Mouse (Mus musculus) cerebellum, adult 9-10 months (tissue): ENCODE results near the gene Tnfsf9.

Experiments
- DNase-seq: peaks from one replicate; pipeline ENCODE4 v3.0.0; 2022

Tnfsf9 gene

DNA sequence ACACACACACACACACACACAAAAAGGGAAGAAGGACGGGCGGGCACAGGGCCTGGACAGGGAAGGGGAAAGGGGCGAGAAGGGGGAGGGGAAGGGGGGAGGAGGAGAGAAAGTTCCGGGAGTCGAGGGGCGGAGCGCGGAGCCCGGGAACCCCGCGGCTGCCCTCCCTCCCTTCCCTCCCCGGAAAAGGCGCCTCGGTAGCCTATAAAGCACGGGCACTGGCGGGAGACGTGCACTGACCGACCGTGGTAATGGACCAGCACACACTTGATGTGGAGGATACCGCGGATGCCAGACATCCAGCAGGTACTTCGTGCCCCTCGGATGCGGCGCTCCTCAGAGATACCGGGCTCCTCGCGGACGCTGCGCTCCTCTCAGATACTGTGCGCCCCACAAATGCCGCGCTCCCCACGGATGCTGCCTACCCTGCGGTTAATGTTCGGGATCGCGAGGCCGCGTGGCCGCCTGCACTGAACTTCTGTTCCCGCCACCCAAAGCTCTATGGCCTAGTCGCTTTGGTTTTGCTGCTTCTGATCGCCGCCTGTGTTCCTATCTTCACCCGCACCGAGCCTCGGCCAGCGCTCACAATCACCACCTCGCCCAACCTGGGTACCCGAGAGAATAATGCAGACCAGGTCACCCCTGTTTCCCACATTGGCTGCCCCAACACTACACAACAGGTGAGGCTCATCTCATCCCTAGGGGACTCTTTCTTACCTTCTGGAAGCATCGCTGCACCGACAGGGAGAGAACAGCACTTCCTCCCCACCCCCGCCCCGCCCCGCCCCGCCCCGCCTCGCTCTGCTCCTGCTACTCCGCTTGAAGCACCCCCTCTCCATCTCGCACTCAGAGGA, at the start of gene Tnfsf9:
Gene Tnfsf9, plus strand, starts transcription at position 145 of the 854 bp plus-strand sequence.
- DNase-seq, result peak; percentile 51

DNA sequence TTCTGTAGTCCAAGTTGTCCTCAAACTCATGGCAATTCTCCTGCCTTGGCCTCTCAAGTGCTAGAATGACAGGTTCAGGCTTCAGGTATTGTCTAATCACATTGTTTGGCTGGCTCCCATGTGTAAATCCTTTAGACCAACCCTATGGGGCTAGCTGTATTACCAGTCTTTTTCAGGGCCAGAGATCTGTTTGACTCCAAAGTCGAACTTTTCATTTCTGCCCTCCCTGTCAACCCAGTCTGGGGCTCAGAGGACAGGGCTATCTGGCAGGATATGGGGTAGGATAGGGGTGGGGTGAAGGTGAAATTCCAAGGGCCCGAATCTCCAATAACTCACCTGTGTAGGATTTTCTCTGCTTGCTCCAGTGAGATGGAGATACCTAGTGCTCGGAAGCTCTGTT, 48.9 kb upstream of the Tnfsf9 start:
- DNase-seq, result no peak

DNA sequence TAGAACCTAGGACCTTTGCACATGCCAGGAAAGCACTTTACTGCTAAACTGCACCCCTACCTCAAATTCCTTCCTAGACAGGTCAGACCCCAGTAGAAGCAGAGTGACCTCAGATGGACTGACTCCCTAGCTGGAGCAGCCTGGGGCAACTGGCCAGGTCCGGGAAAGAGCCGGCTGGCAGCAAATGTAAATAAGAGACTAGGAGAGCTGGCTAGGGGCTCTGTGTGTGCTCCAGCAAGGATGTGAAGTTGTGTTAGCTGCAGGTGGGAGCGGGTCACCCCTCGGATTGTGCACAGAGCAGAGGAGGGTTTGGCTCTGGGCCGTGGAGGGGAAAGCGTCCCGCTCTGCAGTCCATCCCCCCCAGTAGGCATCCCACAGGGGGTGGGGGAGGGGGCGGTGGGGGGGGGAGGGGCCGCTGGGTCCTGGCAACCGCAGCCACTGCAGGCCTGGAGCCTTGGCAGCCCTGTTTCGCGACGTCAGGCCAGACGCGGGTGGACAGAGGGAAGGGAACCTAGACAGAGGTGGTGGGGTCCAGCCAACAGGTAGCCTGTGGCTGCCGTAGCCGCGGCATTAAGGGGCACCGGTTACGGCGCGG, 46.1 kb upstream of the Tnfsf9 start, which contains the start of gene Crb3:
Gene Crb3, plus strand, starts transcription at position 215 of the 595 bp plus-strand sequence.
- DNase-seq, result peak; percentile 77

DNA sequence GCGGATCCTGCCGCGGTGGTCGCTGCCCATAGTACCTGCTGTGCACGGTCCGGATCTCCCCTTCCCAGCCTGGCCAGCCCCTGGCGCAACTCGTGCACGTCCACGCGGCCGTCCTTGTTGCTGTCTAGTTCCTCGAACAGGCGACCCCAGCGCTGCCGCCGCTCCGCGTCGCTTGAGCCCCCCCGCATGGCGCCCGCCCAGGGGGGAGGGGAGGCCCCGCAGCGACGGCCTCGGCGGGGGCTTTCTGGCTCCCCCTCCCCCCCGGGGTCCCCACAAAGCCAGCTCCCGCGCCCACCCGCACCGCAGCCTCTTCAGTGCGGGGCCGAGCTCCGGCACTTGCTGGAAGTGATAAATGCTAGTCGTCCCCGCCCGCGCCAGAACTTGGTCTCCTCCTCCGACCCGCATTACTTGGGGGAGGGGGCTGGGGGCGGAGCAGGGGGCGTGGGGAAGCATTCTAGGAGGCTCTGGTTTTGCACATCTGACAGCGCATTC, 45.6 kb upstream of the Tnfsf9 start, which contains the start of gene Slc25a23:
Gene Slc25a23, minus strand, starts transcription at position 378 of the 492 bp plus-strand sequence.
- DNase-seq, result peak; percentile 84

DNA sequence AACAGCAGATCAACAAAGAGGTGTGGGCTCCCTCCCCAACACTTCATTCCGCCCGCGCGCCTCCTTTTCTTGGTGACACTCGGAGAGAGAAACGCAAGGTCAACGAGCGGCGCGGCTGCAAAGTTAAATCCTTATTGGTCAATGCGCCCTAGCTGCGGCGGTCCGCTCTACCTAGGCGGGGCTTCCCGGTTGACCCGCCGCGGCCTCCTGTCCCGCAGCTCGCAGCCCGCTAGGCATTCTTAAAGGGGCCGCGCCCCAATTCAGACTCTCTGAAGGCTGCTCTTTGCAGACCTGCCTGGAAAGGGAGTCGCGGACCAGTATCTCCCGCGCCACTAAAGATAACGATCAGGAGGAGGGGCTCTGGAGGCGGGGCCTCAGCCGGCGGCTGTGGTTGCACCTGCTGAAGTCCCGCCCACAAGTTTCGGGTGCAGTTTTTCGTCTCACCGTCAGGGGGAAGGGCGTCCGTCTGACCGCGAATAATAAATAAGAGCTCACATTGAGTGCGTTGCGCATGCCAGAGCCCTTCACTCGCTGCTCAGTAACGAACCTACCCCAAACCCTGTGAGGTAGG, 44.8 kb upstream of the Tnfsf9 start:
- peak; percentile 99 for DNase-seq

DNA sequence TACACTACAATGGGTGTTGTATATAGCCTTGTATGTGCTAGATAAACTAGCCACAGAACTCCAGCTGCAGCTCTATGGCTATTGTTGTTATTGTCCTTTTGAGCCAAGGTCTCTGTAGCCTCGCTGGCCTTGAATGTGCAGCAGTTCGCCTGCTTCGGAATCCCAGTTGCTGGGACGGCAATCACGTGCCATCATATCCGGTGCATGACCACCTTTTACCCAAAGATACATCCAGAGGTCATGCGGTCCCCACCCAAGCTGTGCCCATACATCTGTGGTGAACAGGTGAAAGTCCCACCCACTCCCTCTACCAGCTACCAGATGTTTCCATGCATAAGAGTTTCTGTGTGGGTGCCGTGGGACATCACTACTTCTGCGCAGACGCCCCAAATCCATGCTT, 44.1 kb upstream of the Tnfsf9 start:
- DNase-seq, result peak; percentile 74

DNA sequence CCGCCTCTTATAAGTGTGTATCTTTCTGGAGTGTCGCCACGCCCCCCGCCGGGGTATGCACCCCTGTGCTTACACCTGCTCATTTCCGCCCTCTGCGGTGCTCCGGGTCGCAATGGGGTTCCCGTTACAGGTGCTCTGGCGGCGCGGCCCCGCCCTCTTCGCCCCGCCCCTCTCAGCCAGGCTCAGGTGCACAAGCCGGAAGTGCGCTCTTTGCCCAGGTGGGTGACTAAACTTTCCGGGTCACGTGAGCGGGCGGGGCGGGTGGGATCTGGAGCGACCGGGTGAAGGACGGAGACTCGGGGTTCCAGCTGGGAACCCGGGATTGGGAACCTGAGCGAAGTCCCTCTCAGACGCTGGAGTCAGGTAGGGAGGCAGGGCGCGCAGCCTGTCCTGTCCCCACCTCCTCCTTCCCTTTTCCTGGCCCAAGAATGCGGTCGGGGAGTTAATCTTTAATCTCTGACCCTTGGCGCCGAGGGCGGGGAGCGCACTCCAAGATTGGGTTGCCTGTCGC, 43.1 kb upstream of the Tnfsf9 start:
- DNase-seq, result peak; percentile 52

DNA sequence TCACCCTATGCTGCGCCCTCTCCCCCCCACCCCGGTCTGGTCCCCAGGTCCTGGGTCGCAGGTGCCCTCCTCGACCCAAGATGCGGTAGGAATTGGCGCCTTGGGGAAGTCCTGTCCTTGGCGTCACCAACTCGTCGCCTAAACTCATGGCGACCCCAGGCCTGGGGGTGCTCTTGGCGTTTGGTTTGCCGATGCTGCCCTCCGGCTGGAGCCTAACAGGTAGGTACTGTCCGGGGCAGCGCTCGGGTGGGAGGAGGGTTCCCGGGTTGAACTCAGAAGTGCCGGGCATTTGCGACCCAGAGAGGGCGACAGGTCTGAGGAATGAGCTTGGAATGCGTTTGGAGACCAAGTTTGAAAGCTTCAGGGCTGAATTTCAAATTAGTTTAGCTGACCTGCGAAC, 42.6 kb upstream of the Tnfsf9 start:
- DNase-seq, result peak; percentile 49

DNA sequence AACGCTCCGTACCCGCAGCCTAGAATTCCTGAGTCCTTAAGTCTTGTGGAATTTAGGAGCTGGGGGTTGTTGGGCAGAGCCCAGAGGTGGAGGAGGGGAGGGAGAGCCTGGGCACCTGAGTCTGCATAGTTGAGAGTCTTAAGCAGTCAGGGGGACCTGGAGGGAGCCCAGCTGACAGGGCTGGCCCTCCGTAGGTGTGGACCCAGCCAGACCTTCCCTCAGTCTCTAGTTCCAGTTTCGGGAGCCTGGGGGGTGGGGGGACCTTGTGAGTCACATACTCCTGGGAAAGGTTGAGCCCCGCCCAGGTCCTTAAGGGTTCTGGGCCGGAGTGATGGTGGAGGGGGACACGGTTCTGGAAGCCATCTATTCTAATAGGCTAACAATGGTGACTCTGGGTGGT, 42.1 kb upstream of the Tnfsf9 start:
- DNase-seq, result peak; percentile 42

DNA sequence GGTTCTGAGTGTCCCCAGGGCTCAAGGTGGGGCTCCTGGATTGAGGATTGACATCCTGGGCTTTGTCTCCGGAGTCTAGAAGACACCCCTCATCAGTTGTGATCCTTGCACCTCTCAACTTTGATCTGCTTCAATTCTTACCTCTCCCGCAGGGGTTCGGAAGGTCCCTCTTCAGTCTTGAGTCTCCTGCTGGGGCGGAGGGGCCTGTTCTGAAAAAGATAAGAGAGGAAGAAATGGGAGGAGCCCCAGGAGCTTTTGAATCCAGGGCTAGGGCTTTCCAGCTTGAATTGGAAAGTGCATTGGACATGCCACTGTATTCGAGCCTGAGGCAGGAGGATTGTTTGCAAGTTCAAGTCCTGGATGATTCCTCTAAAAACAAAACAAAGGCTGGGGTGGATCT, 38.2 kb upstream of the Tnfsf9 start:
- no peak for DNase-seq

DNA sequence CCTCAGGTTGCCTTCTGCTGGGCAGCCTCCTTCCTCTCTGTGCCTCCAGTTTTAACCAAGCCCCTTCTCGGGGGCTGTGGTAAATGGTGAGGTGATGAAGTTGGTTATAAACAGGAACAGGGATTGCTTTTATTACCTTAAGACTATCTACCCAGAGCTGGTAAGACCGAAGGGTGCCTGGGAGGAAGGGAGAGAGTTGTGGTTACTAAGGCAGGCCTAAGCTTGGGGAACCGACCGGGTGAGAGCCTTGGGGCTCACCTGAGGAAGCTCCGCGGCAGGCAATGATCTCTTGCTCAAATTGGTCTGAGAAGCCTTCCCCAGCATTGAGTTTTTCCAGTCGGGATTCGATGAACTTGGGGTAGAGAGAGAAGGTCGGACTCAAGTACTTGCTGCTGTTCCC, 34.9 kb upstream of the Tnfsf9 start:
- DNase-seq, result no peak

DNA sequence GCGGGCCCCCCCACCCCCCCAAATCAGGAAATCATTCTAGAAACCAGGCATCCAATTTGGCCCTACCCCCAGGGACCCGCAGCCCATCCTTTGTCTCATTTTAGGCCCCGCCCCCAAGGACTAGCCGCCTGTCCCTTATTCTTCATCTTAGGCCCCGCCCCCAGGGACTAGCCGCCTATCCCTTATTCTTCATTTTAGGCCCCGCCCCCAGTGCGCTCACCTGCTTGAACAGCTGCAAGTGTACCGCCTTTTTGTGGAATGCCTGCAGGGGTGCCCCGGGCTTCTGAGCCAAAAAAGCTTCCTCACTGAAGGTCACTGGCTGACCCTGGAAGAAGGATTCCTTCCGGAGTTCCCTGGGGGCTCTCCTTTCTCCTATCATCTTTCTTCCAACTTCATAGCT, 34.4 kb upstream of the Tnfsf9 start:
- DNase-seq, result no peak

DNA sequence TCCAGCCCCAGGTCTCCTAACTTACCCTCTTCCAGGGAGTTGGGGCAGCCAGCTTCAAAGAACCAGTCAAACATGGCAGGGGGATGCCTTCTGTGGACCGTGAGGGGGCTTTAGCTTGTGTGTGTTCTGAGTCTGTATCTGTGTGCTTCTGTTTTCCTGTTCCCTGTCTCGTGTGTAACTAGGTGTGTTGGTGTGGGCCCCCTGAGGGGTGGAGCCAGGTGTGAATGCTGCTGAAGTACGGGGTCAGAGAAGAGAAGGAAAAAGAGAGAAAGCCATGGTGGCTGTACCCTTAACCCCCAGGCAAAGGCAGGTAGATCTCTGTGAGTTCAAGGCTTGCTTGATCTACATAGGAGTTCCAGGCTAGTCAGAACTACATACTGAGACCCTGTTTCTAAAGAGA, 28.2 kb upstream of the Tnfsf9 start:
- no peak for DNase-seq

DNA sequence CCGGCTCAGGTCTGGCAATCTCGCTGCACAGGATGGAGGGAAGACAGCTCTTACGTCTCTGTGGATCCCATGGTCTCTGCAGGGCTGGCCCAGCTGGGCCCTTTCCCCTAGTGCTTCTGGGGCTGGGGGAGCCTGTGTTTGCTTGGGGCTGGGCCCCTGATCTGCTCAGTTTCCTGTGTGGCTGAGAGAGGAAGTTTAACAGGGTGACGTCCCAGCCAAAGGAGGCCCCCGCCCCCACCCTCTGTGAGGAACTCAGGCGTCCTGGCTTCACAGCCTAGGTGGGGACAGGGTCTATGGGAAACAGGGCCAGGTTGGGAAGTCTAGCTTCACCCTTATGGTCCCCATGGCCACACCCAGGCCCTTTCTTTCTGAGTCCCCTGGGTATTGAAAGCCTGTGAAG, 26.8 kb upstream of the Tnfsf9 start, which contains the start of gene Dennd1c:
Gene Dennd1c, minus strand, starts transcription at position 179 of the 400 bp plus-strand sequence.
- DNase-seq, result no peak

DNA sequence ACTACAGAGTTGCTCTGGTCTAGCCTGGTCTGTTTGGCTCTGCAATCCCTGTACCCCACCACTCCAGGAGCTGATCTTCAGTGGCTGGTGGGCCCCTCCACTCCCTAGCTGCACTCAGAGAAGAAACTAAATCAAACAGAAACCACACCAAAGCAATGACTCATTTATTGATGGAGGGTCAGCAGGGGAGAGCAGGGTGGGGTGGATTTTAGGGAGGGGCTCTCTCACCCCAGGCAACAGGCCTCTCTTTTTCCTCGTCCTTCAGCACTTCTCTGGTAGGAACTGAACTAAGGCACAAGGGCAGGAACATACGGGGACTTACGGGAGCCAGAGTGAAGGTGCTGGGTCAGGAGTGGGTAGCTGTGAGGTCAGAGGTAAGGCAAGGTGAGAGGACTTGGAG, 25.2 kb upstream of the Tnfsf9 start:
- DNase-seq, result no peak

DNA sequence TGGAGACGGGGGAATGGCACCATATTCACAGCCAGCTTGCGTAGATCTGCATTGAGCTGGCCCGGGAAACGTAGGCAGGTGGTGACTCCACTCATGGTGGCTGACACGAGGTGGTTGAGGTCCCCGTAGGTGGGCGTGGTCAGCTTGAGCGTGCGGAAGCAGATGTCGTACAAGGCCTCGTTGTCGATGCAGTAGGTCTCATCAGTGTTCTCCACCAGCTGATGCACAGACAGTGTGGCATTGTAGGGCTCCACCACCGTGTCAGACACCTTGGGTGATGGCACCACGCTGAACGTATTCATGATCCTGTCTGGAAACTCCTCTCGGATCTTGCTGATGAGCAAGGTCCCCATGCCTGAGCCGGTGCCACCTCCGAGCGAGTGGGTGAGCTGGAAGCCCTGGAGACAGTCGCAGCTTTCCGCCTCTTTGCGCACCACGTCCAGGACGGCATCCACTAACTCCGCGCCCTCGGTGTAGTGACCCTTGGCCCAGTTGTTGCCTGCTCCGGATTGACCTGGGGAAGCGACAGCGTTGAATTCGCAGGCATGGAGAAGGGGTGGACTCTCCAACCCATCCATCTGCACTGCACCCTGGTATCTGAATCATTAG, 23.8 kb upstream of the Tnfsf9 start:
- peak; percentile 58 for DNase-seq

DNA sequence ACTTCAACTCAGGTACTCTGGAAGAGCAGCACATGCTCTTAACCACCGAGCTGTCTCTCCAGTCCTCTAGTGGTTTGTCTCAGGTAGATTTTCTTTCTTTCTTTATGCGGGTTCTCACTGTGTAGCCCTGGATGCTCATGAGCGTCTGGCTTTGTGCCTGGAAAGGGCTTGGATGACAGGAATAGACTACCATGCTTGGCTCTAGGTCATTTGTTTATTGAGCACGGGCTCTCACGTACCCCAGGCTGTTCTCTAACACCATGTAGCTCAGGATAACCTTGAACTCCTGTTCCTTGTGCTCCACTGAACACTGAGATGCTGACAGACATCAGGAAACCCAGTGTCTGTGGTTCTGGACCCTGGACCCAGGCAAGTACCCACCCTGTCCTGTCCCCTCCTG, 22.6 kb upstream of the Tnfsf9 start:
- peak; percentile 85 for DNase-seq

DNA sequence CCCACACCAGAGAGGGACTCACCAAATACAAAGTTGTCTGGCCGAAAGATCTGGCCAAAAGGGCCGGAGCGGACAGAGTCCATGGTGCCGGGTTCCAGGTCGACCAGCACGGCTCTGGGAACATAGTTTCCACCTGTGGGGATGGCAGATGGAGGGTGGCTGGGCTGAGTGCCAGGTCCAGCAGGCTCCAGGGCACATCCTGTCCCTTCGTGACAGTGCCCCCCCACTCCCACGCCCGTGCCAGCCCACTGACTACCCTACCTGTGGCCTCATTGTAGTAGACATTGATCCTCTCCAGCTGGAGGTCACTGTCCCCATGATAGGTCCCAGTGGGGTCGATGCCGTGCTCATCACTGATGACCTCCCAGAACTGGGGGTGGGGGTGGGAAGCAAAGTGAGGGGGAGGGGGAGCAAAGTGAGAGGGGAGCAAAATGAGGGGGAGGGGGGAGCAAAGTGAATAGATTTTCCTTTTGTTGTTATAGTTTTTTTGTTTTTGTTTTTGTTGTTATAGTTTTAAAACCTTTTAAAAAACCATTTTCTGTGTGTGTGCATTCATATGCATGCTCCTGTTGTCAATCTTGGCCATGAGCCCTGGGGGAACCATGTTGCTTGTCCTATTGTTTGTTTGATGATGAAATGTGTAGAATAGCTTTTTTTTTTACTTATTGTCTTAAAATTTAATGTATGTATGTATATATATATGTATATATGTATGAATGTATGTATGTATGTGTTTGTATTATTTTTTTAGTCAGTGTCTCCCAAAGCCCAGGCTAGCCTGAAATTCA, 19.0 kb upstream of the Tnfsf9 start:
- DNase-seq, result peak; percentile 98

DNA sequence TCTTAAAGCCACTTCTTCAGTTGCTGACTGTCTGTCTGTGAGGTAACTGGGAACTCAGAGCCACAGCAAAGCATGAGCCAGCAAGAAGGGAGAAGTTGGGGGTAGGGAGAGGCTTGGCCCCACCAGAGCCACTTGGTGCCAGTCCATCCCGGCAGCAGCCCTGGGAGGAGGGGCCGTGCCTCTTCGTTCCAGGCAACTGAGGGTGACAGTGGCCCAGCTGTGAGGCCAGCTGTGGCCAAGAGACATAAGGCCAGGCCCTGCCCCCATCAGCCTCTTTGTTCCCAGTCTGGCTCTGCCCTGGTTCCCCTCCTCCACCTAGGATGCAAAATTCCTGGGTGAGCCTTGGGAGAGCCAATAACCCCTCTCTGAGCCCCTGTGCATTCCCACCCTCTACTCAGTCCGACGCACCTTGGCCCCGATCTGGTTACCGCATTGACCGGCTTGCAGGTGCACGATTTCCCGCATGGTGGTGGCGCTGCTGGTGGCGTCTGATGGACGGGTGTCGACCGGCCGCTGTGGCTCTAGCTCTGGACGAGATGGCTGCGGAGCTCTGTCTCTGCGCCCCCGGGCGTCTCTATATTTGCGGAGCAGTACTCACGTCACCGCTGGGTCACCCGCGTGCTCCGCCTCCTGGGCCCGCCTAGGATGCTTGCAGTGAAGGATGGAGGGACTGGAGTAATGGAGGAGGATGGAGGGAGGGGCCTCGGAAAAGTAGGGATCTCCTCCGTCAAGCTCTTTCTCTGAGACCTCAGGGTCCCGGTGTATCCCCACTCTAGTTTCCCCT, 17.9 kb upstream of the Tnfsf9 start, which contains the start of gene Tubb4a:
Gene Tubb4a, minus strand, starts transcription at position 734 of the 784 bp plus-strand sequence.
- peak; percentile 95 for DNase-seq

DNA sequence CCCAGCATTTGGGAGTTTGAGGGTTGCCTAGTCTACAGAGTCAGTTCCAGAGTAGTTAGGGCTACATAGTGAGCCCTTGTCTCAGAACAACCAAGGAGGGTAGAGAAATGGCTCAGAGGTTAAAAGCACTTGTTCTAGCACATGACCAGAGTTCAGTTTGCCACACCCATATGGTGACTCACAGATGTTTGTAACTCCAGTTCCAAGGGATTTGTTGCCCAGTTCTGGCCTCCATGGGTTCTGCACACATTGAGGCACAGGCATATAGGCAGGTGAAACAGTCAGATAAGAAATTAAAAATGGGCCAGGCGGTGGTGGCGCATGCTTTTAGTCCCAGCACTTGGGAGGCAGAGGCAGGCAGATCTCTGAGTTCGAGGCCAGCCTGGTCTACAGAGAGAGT, 10.9 kb upstream of the Tnfsf9 start:
- no peak for DNase-seq
